Mouse (Mus musculus) cerebellum, adult 11 months (tissue): ENCODE measurements around the gene Gm8909.
"Not testable (repeated sequence)": the region's sequence is repeated elsewhere in the genome, so short reads cannot be mapped to it uniquely, and the experiment has no call there.

Experiments used
- DNase-seq: peaks from one replicate; pipeline ENCODE4 v3.0.0; 2022

Gene Gm8909

GRCm38 (mm10) chr17:36161129-36162051, 6.9 kb downstream of the Gm8909 start:
- DNase-seq = no peak

GRCm38 (mm10) chr17:36158264-36158663, 10.1 kb downstream of the Gm8909 start:
- not testable (repeated sequence) for DNase-seq

GRCm38 (mm10) chr17:36157782-36158181, 10.6 kb downstream of the Gm8909 start:
- not testable (repeated sequence) for DNase-seq

GRCm38 (mm10) chr17:36154271-36155149, 13.8 kb downstream of the Gm8909 start:
- DNase-seq = no peak

GRCm38 (mm10) chr17:36151200-36151599, 17.1 kb downstream of the Gm8909 start:
- not testable (repeated sequence) for DNase-seq

- not testable (repeated sequence) for DNase-seq
Observed at GRCm38 (mm10) chr17:36148468-36148867, 19.9 kb downstream of the Gm8909 start.

- not testable (repeated sequence) for DNase-seq
Observed at GRCm38 (mm10) chr17:36146937-36147336, 21.4 kb downstream of the Gm8909 start.

- not testable (repeated sequence) for DNase-seq
Observed at GRCm38 (mm10) chr17:36145861-36146156, 22.5 kb downstream of the Gm8909 start.

GRCm38 (mm10) chr17:36145111-36145860, 23.1 kb downstream of the Gm8909 start:
- no peak for DNase-seq

- not testable (repeated sequence) for DNase-seq
Observed at GRCm38 (mm10) chr17:36136299-36136848, 32.0 kb downstream of the Gm8909 start.

- DNase-seq = not testable (repeated sequence)
Observed at GRCm38 (mm10) chr17:36135421-36136231, 32.7 kb downstream of the Gm8909 start.

- DNase-seq = no peak
Observed at GRCm38 (mm10) chr17:36131516-36132265, 36.6 kb downstream of the Gm8909 start.

GRCm38 (mm10) chr17:36128968-36129817, 39.1 kb downstream of the Gm8909 start, which contains the start of gene Gm7030:
Gene Gm7030, minus strand, starts transcription at chr17:36129425.
- not testable (repeated sequence) for DNase-seq

GRCm38 (mm10) chr17:36128525-36128924, 39.8 kb downstream of the Gm8909 start:
- not testable (repeated sequence) for DNase-seq

- DNase-seq = not testable (repeated sequence)
Observed at GRCm38 (mm10) chr17:36124111-36124510, 44.2 kb downstream of the Gm8909 start.

GRCm38 (mm10) chr17:36121352-36122020, 46.9 kb downstream of the Gm8909 start, which contains the start of gene Gm19684:
Gene Gm19684, plus strand, starts transcription at chr17:36121678.
- not testable (repeated sequence) for DNase-seq

- not testable (repeated sequence) for DNase-seq
Observed at GRCm38 (mm10) chr17:36120839-36121238, 47.5 kb downstream of the Gm8909 start.

GRCm38 (mm10) chr17:36116545-36116944, 51.8 kb downstream of the Gm8909 start:
- not testable (repeated sequence) for DNase-seq
